Mouse (Mus musculus) bone marrow macrophage, adult 2 months (primary cell): ENCODE data around the gene Msh3.

Experiments used
- CTCF ChIP-seq: IDR thresholded peaks from 2 replicates; pipeline ENCODE4 v1.5.1; 2012; ENCODE audit warnings: low read depth, mild to moderate bottlenecking, low read length, moderate library complexity
- POLR2A ChIP-seq: IDR thresholded peaks from 2 replicates; pipeline ENCODE4 v1.6.1; 2012; ENCODE audit warnings: mild to moderate bottlenecking, low read depth, low read length, borderline replicate concordance

DNA sequence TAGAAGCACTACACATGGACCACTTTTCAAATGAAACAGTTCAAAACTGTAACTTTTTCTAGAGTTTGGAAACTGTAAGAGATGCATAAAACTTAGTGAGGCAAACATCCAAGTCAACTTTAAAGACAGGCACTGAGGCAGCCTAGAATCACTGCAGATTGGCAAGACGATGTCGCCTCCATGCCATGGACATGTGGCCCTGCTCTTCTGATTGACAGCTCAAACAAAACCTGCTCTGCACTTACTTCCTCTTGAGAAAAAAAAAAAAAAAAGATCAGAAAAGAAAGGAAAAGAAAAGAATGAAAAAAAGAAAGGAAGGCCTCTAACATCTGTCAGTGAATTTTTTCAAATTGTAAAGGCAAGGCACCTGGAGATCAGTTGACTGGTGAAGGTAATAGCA is 77.8 kb downstream of the Msh3 start:
- TF ChIP-seq CTCF (no peak), POLR2A (no peak)
